Mouse (Mus musculus): ENCODE measurements around the gene Adamts16. TPM values are rescaled to one million over a fixed set of nuclear protein-coding genes. Genes with fewer than 3 reads are reported as not detected.

Adamts16 gene
- polyA plus RNA-seq, 1 experiment from 2014 or later: 0.09 TPM

GRCm38 (mm10) chr13:70827507-70827906 lies 14.1 kb downstream of the Adamts16 start:
- H3K4me3 ChIP-seq: no peak overlapping the region
- H3K4me1 ChIP-seq: no peaks in the 10 kb centered on the region
- WGBS: 70% methylated on average over 4 of the region's 4 CpGs
- no peak overlapping the region for H3K27ac ChIP-seq
- H3K9ac ChIP-seq: no peak overlapping the region
- H3K9me3 ChIP-seq: no peaks in the 10 kb centered on the region
- H3K27me3 ChIP-seq: no peaks in the 10 kb centered on the region
- H3K36me3 ChIP-seq: no peaks in the 10 kb centered on the region
- ATAC-seq (ENCODE audit: borderline replicate concordance, extremely low read depth, low FRiP score, low TSS enrichment): no peak
- H3K4me2 ChIP-seq: no peak overlapping the region

GRCm38 (mm10) chr13:70825265-70825664 lies 16.3 kb downstream of the Adamts16 start:
- no peak for ATAC-seq (ENCODE audit: borderline replicate concordance, extremely low read depth, low FRiP score, low TSS enrichment)
- no peak overlapping the region for H3K27ac ChIP-seq
- whole genome bisulfite sequencing: 44% methylated on average over 5 of the region's 5 CpGs
- no peaks in the 10 kb centered on the region for H3K27me3 ChIP-seq
- no peak overlapping the region for H3K4me3 ChIP-seq
- H3K9ac ChIP-seq: no peak overlapping the region
- no peak overlapping the region for H3K4me2 ChIP-seq
- no peaks in the 10 kb centered on the region for H3K9me3 ChIP-seq
- no peaks in the 10 kb centered on the region for H3K36me3 ChIP-seq
- H3K4me1 ChIP-seq: no peaks in the 10 kb centered on the region

- no peak overlapping the region for H3K27ac ChIP-seq
- no peaks in the 10 kb centered on the region for H3K9me3 ChIP-seq
- H3K9ac ChIP-seq: no peak overlapping the region
- WGBS: 25% methylated on average over 8 of the region's 8 CpGs
- ATAC-seq (ENCODE audit: borderline replicate concordance, extremely low read depth, low FRiP score, low TSS enrichment): no peak
- H3K4me2 ChIP-seq: no peak overlapping the region
- H3K36me3 ChIP-seq: no peaks in the 10 kb centered on the region
- H3K4me3 ChIP-seq: no peak overlapping the region
- no peaks in the 10 kb centered on the region for H3K4me1 ChIP-seq
- H3K27me3 ChIP-seq: no peaks in the 10 kb centered on the region
Measured at GRCm38 (mm10) chr13:70823757-70824156, 17.9 kb downstream of the Adamts16 start.

- no peak overlapping the region for H3K4me2 ChIP-seq
- no peaks in the 10 kb centered on the region for H3K9me3 ChIP-seq
- ATAC-seq (ENCODE audit: borderline replicate concordance, extremely low read depth, low FRiP score, low TSS enrichment): no peak
- H3K4me1 ChIP-seq: no peaks in the 10 kb centered on the region
- no peak overlapping the region for H3K4me3 ChIP-seq
- no peak overlapping the region for H3K9ac ChIP-seq
- H3K36me3 ChIP-seq: no peaks in the 10 kb centered on the region
- H3K27me3 ChIP-seq: no peaks in the 10 kb centered on the region
- 65% methylated on average over 5 of the region's 5 CpGs for WGBS
- H3K27ac ChIP-seq: no peak overlapping the region
Measured at GRCm38 (mm10) chr13:70818982-70819381, 22.6 kb downstream of the Adamts16 start.

GRCm38 (mm10) chr13:70814423-70814822 lies 27.2 kb downstream of the Adamts16 start:
- Histone ChIP-seq H3K4me3 (no peak overlapping the region), H3K9ac (no peak overlapping the region), H3K27ac (no peak overlapping the region), H3K27me3 (no peaks in the 10 kb centered on the region), H3K4me1 (no peaks in the 10 kb centered on the region), H3K9me3 (no peaks in the 10 kb centered on the region), H3K36me3 (no peaks in the 10 kb centered on the region), H3K4me2 (no peak overlapping the region)
- no peak for ATAC-seq (ENCODE audit: borderline replicate concordance, extremely low read depth, low FRiP score, low TSS enrichment)
- WGBS: 34% methylated on average over 3 of the region's 3 CpGs

DNA sequence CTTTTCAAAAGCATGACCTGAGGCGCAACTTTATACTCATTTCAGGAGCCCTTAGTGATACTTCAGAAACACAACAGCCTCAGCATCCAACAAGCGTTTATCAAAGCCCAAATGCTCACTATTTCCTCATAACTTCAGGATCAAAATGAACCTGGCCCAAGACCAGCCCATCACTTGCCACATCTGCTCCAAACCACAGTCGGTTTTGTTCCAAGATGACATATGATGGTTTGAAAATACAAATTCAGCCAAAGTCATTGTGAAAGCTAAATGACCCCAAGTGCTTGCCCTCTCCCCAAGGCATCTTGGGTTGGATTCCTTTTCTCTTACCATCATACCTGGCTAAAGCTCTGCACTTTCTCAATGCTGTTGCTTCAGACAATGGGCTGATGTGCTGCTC lies 36.1 kb downstream of the Adamts16 start:
- no peak overlapping the region for H3K4me3 ChIP-seq
- H3K36me3 ChIP-seq: no peaks in the 10 kb centered on the region
- no peak overlapping the region for H3K27ac ChIP-seq
- WGBS: 81% methylated on average over 3 of the region's 3 CpGs
- no peaks in the 10 kb centered on the region for H3K4me1 ChIP-seq
- ATAC-seq (ENCODE audit: borderline replicate concordance, extremely low read depth, low FRiP score, low TSS enrichment): no peak
- no peak overlapping the region for H3K9ac ChIP-seq
- no peak overlapping the region for H3K4me2 ChIP-seq
- no peaks in the 10 kb centered on the region for H3K9me3 ChIP-seq
- H3K27me3 ChIP-seq: no peaks in the 10 kb centered on the region

DNA sequence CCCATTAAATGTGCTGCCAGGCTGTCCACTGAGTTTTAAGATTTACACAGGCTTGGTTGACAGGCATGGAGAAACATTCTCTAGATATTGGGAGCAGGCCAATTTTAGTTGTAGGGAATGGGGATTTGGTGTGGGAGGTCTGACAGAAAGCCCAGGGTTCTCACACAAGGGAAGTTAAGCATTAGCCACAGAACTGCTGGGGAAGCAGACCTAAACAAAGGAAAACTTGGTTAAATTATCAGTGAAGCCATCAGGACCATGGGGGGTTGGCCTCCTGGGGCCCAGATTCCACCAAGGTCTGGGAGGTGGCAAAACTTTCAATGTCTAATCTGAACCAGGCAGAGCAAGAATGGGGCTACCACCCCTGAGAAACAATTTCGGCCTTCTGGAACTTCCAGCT lies 38.8 kb downstream of the Adamts16 start:
- Histone ChIP-seq H3K36me3 (no peaks in the 10 kb centered on the region), H3K27ac (no peak overlapping the region), H3K4me2 (no peak overlapping the region), H3K27me3 (no peaks in the 10 kb centered on the region), H3K4me3 (no peak overlapping the region), H3K4me1 (no peaks in the 10 kb centered on the region), H3K9ac (no peak overlapping the region), H3K9me3 (no peaks in the 10 kb centered on the region)
- ATAC-seq (ENCODE audit: borderline replicate concordance, extremely low read depth, low FRiP score, low TSS enrichment): no peak
- WGBS: 79% methylated on average over 1 of the region's 1 CpGs

GRCm38 (mm10) chr13:70799322-70799721 lies 42.3 kb downstream of the Adamts16 start:
- Histone ChIP-seq H3K4me2 (no peak overlapping the region), H3K27ac (no peak overlapping the region), H3K27me3 (no peaks in the 10 kb centered on the region), H3K9ac (no peak overlapping the region), H3K36me3 (no peaks in the 10 kb centered on the region), H3K4me3 (no peak overlapping the region), H3K9me3 (no peaks in the 10 kb centered on the region), H3K4me1 (no peaks in the 10 kb centered on the region)
- ATAC-seq (ENCODE audit: borderline replicate concordance, extremely low read depth, low FRiP score, low TSS enrichment): no peak
- WGBS: 72% methylated on average over 3 of the region's 3 CpGs

GRCm38 (mm10) chr13:70798396-70798795 lies 43.2 kb downstream of the Adamts16 start:
- ATAC-seq (ENCODE audit: borderline replicate concordance, extremely low read depth, low FRiP score, low TSS enrichment): no peak
- WGBS: 62% methylated on average over 5 of the region's 5 CpGs
- no peak overlapping the region for H3K27ac ChIP-seq
- H3K27me3 ChIP-seq: no peaks in the 10 kb centered on the region
- H3K4me2 ChIP-seq: no peak overlapping the region
- no peaks in the 10 kb centered on the region for H3K9me3 ChIP-seq
- H3K36me3 ChIP-seq: no peaks in the 10 kb centered on the region
- no peaks in the 10 kb centered on the region for H3K4me1 ChIP-seq
- H3K9ac ChIP-seq: no peak overlapping the region
- H3K4me3 ChIP-seq: no peak overlapping the region

GRCm38 (mm10) chr13:70794074-70794572 lies 47.5 kb downstream of the Adamts16 start:
- Histone ChIP-seq H3K4me1 (no peaks in the 10 kb centered on the region), H3K4me3 (no peak overlapping the region), H3K9me3 (no peaks in the 10 kb centered on the region), H3K27me3 (no peaks in the 10 kb centered on the region), H3K36me3 (no peaks in the 10 kb centered on the region), H3K27ac (no peak overlapping the region), H3K9ac (no peak overlapping the region), H3K4me2 (no peak overlapping the region)
- ATAC-seq (ENCODE audit: borderline replicate concordance, extremely low read depth, low FRiP score, low TSS enrichment): no peak
- WGBS: 16% methylated on average over 8 of the region's 8 CpGs

GRCm38 (mm10) chr13:70793660-70794059 lies 48.0 kb downstream of the Adamts16 start:
- H3K9me3 ChIP-seq: no peaks in the 10 kb centered on the region
- ATAC-seq (ENCODE audit: borderline replicate concordance, extremely low read depth, low FRiP score, low TSS enrichment): no peak
- WGBS: 34% methylated on average over 4 of the region's 4 CpGs
- H3K9ac ChIP-seq: no peak overlapping the region
- H3K4me1 ChIP-seq: no peaks in the 10 kb centered on the region
- no peak overlapping the region for H3K4me3 ChIP-seq
- no peak overlapping the region for H3K4me2 ChIP-seq
- H3K27ac ChIP-seq: no peak overlapping the region
- no peaks in the 10 kb centered on the region for H3K27me3 ChIP-seq
- no peaks in the 10 kb centered on the region for H3K36me3 ChIP-seq

GRCm38 (mm10) chr13:70792950-70793349 lies 48.7 kb downstream of the Adamts16 start:
- Histone ChIP-seq H3K4me1 (no peaks in the 10 kb centered on the region), H3K9ac (no peak overlapping the region), H3K27ac (no peak overlapping the region), H3K36me3 (no peaks in the 10 kb centered on the region), H3K27me3 (no peaks in the 10 kb centered on the region), H3K9me3 (no peaks in the 10 kb centered on the region), H3K4me2 (no peak overlapping the region), H3K4me3 (no peak overlapping the region)
- no peak for ATAC-seq (ENCODE audit: borderline replicate concordance, extremely low read depth, low FRiP score, low TSS enrichment)
- 76% methylated on average over 7 of the region's 7 CpGs for WGBS

GRCm38 (mm10) chr13:70789806-70790205 lies 51.8 kb downstream of the Adamts16 start:
- no peak overlapping the region for H3K4me2 ChIP-seq
- H3K27me3 ChIP-seq: no peaks in the 10 kb centered on the region
- H3K36me3 ChIP-seq: no peaks in the 10 kb centered on the region
- no peak overlapping the region for H3K4me3 ChIP-seq
- H3K4me1 ChIP-seq: no peaks in the 10 kb centered on the region
- no peaks in the 10 kb centered on the region for H3K9me3 ChIP-seq
- H3K9ac ChIP-seq: no peak overlapping the region
- WGBS: 48% methylated on average over 1 of the region's 1 CpGs
- H3K27ac ChIP-seq: no peak overlapping the region
- ATAC-seq (ENCODE audit: borderline replicate concordance, extremely low read depth, low FRiP score, low TSS enrichment): no peak
